Comparison of ENCODE assay signal across 9 mouse cellular contexts in the genomic region with DNA sequence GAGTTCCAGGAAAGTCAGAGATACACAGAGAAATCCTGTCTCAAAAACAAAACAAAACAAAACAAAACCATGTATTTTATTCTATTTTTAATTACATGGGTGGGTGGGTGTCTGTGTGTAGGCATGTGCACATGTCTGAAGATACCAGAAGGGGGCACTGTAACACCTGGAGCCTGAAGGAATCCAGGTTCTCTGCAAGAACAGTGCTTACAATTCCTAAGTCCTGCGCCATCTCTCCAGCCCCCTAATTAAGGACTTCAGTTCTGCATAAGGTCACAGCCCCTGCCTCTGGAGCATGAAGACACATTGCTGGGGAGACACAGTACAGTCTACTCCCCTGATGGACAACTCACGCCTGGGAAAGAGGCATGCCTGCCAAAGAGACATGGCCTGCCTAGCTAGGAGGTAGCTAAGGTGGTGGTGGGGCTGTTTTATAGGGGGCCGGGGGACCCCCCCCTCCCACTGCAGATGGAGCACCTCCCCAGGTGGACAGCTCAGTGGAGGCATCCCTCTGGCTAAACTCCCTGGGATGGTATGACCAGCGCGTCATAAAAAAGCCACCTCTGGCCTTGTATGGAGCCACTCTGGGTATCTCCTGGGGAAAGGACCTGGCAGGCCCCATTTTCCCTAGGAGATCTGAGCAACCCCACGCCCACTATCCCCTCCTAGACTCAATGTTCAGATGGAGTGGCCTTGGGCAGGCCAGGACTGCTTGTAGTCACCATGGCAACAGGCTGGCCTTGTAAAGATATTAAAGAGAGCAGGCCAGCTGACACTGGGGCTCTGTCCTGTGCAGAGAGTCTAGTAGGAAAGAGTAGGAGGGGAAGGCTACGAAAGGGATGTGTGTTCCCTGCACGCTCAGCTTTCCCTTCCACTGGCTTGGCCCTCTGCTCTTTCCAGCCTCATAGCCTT. TPM values are rescaled to one million over a fixed set of nuclear protein-coding genes. Genes with fewer than 3 reads are reported as not detected.
A peak's percentile ranks its signal among the peaks of the same experiment; 100 is the strongest.
DNase-seq lines count a peak whose midpoint lies in the region; ATAC-seq and TF ChIP-seq lines count a peak whose summit lies in the region.
"Had no signal": no experiment of that assay in that cellular context is flagged by ENCODE, and none has a peak within 500 bp of the region (broad histone marks: within the 10 kb centered on the region; RNA-seq: fewer than 3 reads in every experiment).

No protein-coding gene starts in this region.

- ATAC-seq in hindbrain, embryonic 14.5 days (ENCODE audit: low FRiP score), result peak; percentile 65
- no peak for ATAC-seq in liver, embryonic 13.5 days (ENCODE audit: low read depth)
- ATAC-seq in neural tube, embryonic 12.5 days (ENCODE audit: low FRiP score, low read depth), result peak; percentile 68

- 0 out of 2 replicates have a peak overlapping the region, but pooled peaks have one; percentile 3 for H3K27ac ChIP-seq in heart, embryonic 10.5 days
- H3K27ac ChIP-seq in ES-Bruce4 (ENCODE audit: insufficient read depth, low read length), result no peak overlapping the region
- no peak overlapping the region for H3K27ac ChIP-seq in hindbrain, embryonic 14.5 days
- H3K27ac ChIP-seq in liver, embryonic 13.5 days, result peak overlapping the region; percentile 91
- H3K27ac ChIP-seq in neural tube, embryonic 12.5 days, result no peak overlapping the region; the same call in 1 of the 2 replicates
- H3K27ac ChIP-seq: macrophage had no signal

- H3K4me3 ChIP-seq in heart, embryonic 10.5 days, result no peak overlapping the region
- H3K4me3 ChIP-seq in ES-Bruce4 (ENCODE audit: low read depth, low read length), result no peak overlapping the region
- no peak overlapping the region for H3K4me3 ChIP-seq in hindbrain, embryonic 14.5 days (replicated peaks; ENCODE audit: low read length)
- H3K4me3 ChIP-seq in liver, embryonic 13.5 days (replicated peaks), result no peak overlapping the region
- H3K4me3 ChIP-seq in neural tube, embryonic 12.5 days, result no peak overlapping the region

- peaks cover 3% of the 10 kb centered on the region; the same call in 1 of the 2 replicates for H3K36me3 ChIP-seq in heart, embryonic 10.5 days
- H3K36me3 ChIP-seq in ES-Bruce4 (ENCODE audit: control insufficient read depth, insufficient read depth, low read length, poor library complexity, severe bottlenecking), result no peaks in the 10 kb centered on the region
- H3K36me3 ChIP-seq in hindbrain, embryonic 14.5 days (replicated peaks; ENCODE audit: control insufficient read depth, insufficient read depth), result peaks cover 6% of the 10 kb centered on the region
- H3K36me3 ChIP-seq in liver, embryonic 13.5 days, result no peaks in the 10 kb centered on the region; the same call in 1 of the 2 replicates
- H3K36me3 ChIP-seq in neural tube, embryonic 12.5 days, result peaks cover 8% of the 10 kb centered on the region; the same call in 1 of the 2 replicates

- peaks cover 51% of the 10 kb centered on the region for H3K4me1 ChIP-seq in heart, embryonic 10.5 days
- no peaks in the 10 kb centered on the region for H3K4me1 ChIP-seq in ES-Bruce4 (ENCODE audit: control insufficient read depth, insufficient read depth, low read length)
- peaks cover 25% of the 10 kb centered on the region; the same call in 1 of the 2 replicates for H3K4me1 ChIP-seq in hindbrain, embryonic 14.5 days (replicated peaks; ENCODE audit: control insufficient read depth, insufficient read depth, low read length)
- peaks cover 96% of the 10 kb centered on the region for H3K4me1 ChIP-seq in liver, embryonic 13.5 days (replicated peaks)
- peaks cover 22% of the 10 kb centered on the region for H3K4me1 ChIP-seq in neural tube, embryonic 12.5 days

- intact Hi-C loops in heart, postnatal 25 days (cut with DNase I), result no loop called here

- DNase-seq in heart, embryonic 10.5 days (ENCODE audit: low spot score), result no peak
- DNase-seq in heart, postnatal 25 days (ENCODE audit: low spot score), result no peak
- DNase-seq in c-Kit-positive CD71-positive TER-119-positive erythroid progenitor cells, embryonic 14.5 days (ENCODE audit: low spot score), result peak; percentile 70
- DNase-seq in hindbrain, embryonic 14.5 days (ENCODE audit: low spot score), result no peak
- DNase-seq in liver, embryonic 13.5 days, result no peak
- DNase-seq in spleen, postnatal 14 days (ENCODE audit: low spot score in 2 of 2), result no peak

- no peak overlapping the region for H3K4me2 ChIP-seq in hindbrain, embryonic 14.5 days (replicated peaks)
- H3K4me2 ChIP-seq in liver, embryonic 13.5 days, result peak overlapping the region; percentile 55; the same call in 1 of the 2 replicates
- 0 out of 2 replicates have a peak overlapping the region, but pooled peaks have one; percentile 10 for H3K4me2 ChIP-seq in neural tube, embryonic 12.5 days (replicated peaks)

- no peak for TF ChIP-seq EP300 in ES-Bruce4 (IDR thresholded peaks at IDR 0.05; ENCODE audit: insufficient read depth, low read depth, low read length)

- TF ChIP-seq POLR2A in ES-Bruce4 (IDR thresholded peaks at IDR 0.05; ENCODE audit: insufficient read depth, low read length), result no peak

- no peak overlapping the region for H3K9ac ChIP-seq in ES-Bruce4 (ENCODE audit: low read depth, poor library complexity, severe bottlenecking)
- 0 out of 2 replicates have a peak overlapping the region, but pooled peaks have one; percentile 16 for H3K9ac ChIP-seq in hindbrain, embryonic 14.5 days
- peak overlapping the region; percentile 46 for H3K9ac ChIP-seq in liver, embryonic 13.5 days
- no peak overlapping the region for H3K9ac ChIP-seq in neural tube, embryonic 12.5 days

- TF ChIP-seq CTCF in ES-Bruce4 (IDR thresholded peaks at IDR 0.05; ENCODE audit: low read depth, low read length), result peak; percentile 59

- no peaks in the 10 kb centered on the region for H3K27me3 ChIP-seq in heart, embryonic 10.5 days (ENCODE audit: insufficient read depth, poor library complexity, severe bottlenecking)
- no peaks in the 10 kb centered on the region for H3K27me3 ChIP-seq in ES-Bruce4 (ENCODE audit: control insufficient read depth, insufficient read depth, low read length, poor library complexity, severe bottlenecking)
- H3K27me3 ChIP-seq in hindbrain, embryonic 14.5 days (ENCODE audit: control insufficient read depth, insufficient read depth, low read length), result no peaks in the 10 kb centered on the region
- no peaks in the 10 kb centered on the region for H3K27me3 ChIP-seq in liver, embryonic 13.5 days
- H3K27me3 ChIP-seq in neural tube, embryonic 12.5 days (replicated peaks), result no peaks in the 10 kb centered on the region

- no peaks in the 10 kb centered on the region for H3K9me3 ChIP-seq in heart, embryonic 10.5 days
- H3K9me3 ChIP-seq in ES-Bruce4 (replicated peaks; ENCODE audit: control insufficient read depth, insufficient read depth, low read length, poor library complexity, severe bottlenecking), result no peaks in the 10 kb centered on the region
- H3K9me3 ChIP-seq in hindbrain, embryonic 14.5 days (ENCODE audit: control insufficient read depth, low read length), result no peaks in the 10 kb centered on the region
- H3K9me3 ChIP-seq in liver, embryonic 13.5 days (replicated peaks), result no peaks in the 10 kb centered on the region
- no peaks in the 10 kb centered on the region for H3K9me3 ChIP-seq in neural tube, embryonic 12.5 days

- whole genome bisulfite sequencing in heart, embryonic 10.5 days, result 74% methylated on average over 8 of the region's 8 CpGs
- 65% methylated on average over 8 of the region's 8 CpGs for WGBS in hindbrain, embryonic 14.5 days
- WGBS in liver, embryonic 13.5 days (ENCODE audit: insufficient replicate concordance), result 69% methylated on average over 8 of the region's 8 CpGs
- WGBS in neural tube, embryonic 12.5 days, result 68% methylated on average over 8 of the region's 8 CpGs

RNA-seq across cellular contexts. Expression of a gene that starts 23.6 kb away (rescaled TPM):
- 13.0 and 15.8 TPM in 2 replicates for polyA plus RNA-seq in heart, embryonic 10.5 days (2016; fragmentation: Nextera tagmentation; extraction: Ambion mirVana)
- 10 to 100 TPM; 10.3 to 10.6 TPM for total RNA-seq in heart, postnatal 25 days (2021)
- polyA plus RNA-seq in ES-Bruce4 (2011; ENCODE audit: insufficient read depth, insufficient read length, low read depth, missing spikeins), result 7.7 and 9.6 TPM in 2 replicates
- 48.1 and 53.9 TPM in 2 replicates for polyA plus RNA-seq in hindbrain, embryonic 14.5 days (2014; fragmentation: Nextera tagmentation; extraction: Ambion mirVana)
- polyA plus RNA-seq in liver, embryonic 13.5 days (2015; fragmentation: Nextera tagmentation; extraction: Ambion mirVana), result 3.9 and 4.9 TPM in 2 replicates
- 22.3 and 24.6 TPM in 2 replicates for polyA plus RNA-seq in neural tube, embryonic 12.5 days (2016; fragmentation: Nextera tagmentation; extraction: Ambion mirVana)

RNA-seq across cellular contexts. Expression of a gene that starts 42.4 kb away (rescaled TPM):
- polyA plus RNA-seq in heart, embryonic 10.5 days (2016; fragmentation: Nextera tagmentation; extraction: Ambion mirVana), result 0.43 and 1.2 TPM in 2 replicates
- total RNA-seq in heart, postnatal 25 days (2021), result 1 to 10 TPM; 6.1 to 7.0 TPM
- 1.4 and 2.0 TPM in 2 replicates for polyA plus RNA-seq in ES-Bruce4 (2011; ENCODE audit: insufficient read depth, insufficient read length, low read depth, missing spikeins)
- 0.10 and 0.27 TPM in 2 replicates for polyA plus RNA-seq in hindbrain, embryonic 14.5 days (2014; fragmentation: Nextera tagmentation; extraction: Ambion mirVana)
- 0.48 and 0.58 TPM in 2 replicates for polyA plus RNA-seq in liver, embryonic 13.5 days (2015; fragmentation: Nextera tagmentation; extraction: Ambion mirVana)
- polyA plus RNA-seq in neural tube, embryonic 12.5 days (2016; fragmentation: Nextera tagmentation; extraction: Ambion mirVana), result 0.42 and 0.68 TPM in 2 replicates
- polyA plus RNA-seq: macrophage had no signal

Comparison
In these comparisons a context has a peak if more than half of its experiments do, and no peak if none do; other contexts are left out.
1. H3K27ac ChIP-seq: peak in heart, embryonic 10.5 days (single experiment) and liver, embryonic 13.5 days (single experiment); none in ES-Bruce4 (single experiment), hindbrain, embryonic 14.5 days (single experiment) and neural tube, embryonic 12.5 days (single experiment).
2. H3K9ac ChIP-seq: peak in hindbrain, embryonic 14.5 days (single experiment) and liver, embryonic 13.5 days (single experiment); none in ES-Bruce4 (single experiment) and neural tube, embryonic 12.5 days (single experiment).